Mouse (Mus musculus) E14TG2a.4 (cell line): ENCODE data around the gene Fam126b.

Experiments
- CTCF ChIP-seq: conservative IDR thresholded peaks from 2 replicates; pipeline ENCODE4 v1.5.1; 2014; ENCODE audit warnings: low read length
- POU5F1 ChIP-seq: IDR thresholded peaks from 2 replicates; pipeline ENCODE4 v1.6.1; 2014; ENCODE audit warnings: low read length, borderline replicate concordance

- TF ChIP-seq CTCF (no peak), POU5F1 (no peak)
Observed at GRCm38 (mm10) chr1:58614424-58614823, 28.3 kb upstream of the Fam126b start.
